Mouse (Mus musculus) MN1 (cell line): Measurements from ENCODE around the gene Zfp280b.
"Not testable (repeated sequence)": the region's sequence is repeated elsewhere in the genome, so short reads cannot be mapped to it uniquely, and the experiment has no call there.

Experiments used
- DNase-seq: peaks from one replicate; pipeline ENCODE4 v3.0.0-alpha.2; 2016; ENCODE audit warnings: low spot score

The Zfp280b gene

DNA sequence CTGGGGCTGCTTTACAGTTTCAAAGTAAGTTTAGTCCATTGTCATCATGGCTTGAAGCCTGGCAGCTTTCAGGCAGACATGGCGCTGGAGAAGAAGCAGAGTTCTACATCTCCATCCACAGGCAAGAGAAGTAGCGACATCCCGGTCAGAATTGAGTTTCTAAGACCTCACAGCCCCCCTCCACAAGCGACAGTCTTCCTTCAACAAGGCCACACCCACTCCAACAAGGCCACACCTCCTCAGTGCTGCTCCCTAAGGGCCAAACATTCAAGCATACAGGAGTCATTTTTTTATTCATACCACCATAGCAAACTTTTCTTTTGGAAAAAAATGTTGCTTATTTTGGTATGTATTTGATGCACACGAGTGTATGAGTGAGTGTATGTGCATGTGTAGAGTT is 2.0 kb upstream of the Zfp280b start:
- no peak for DNase-seq

GRCm38 (mm10) chr10:76031511-76032401 is 694 bp upstream of the Zfp280b start:
- no peak for DNase-seq

DNA sequence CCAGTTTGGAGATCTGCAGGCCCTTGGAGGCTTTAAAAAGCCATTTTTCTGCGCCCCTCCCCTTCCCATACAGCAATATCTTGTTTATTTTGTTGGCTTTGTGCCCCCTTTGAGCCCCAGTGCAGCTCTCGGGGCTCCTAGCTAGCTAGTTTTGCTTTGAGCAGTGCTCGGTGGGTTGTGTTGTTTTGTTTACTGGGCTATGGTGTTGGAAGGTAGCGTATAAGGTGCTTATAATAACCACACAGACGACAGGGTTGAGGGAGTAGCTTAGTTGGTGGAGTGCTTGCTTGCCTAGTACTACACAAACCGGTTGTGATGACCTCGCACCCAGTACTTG is 637 bp downstream of the Zfp280b start:
- DNase-seq = no peak

DNA sequence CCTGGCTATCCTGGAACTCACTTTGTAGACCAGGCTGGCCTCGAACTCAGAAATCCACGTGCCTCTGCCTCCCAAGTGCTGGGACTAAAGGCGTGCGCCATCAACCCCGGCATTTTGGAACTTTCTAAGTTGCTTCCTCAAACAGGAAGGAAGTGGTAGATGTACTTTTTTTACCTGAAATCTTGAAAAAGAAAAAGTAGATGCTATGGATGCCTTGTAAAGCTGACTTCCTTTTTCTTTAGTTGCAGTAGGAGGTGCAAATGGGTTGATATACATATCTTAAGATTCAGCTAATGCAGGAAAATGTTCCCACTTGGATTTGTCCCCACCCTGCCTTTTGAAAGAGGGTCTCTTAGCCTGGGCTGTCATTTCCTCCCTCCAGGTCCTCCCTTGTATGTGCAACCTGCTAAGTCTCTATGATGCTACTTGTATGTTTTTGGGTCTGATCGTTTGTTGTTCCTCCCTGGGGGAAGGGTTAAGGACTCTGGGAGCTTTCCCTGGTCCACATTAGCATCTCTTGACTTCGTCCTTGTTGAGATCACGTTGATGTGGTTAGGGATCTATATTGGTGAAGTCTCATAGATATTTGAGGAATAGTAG is 1.7 kb downstream of the Zfp280b start:
- no peak for DNase-seq

GRCm38 (mm10) chr10:76035277-76035676 is 2.8 kb downstream of the Zfp280b start:
- DNase-seq = no peak

DNA sequence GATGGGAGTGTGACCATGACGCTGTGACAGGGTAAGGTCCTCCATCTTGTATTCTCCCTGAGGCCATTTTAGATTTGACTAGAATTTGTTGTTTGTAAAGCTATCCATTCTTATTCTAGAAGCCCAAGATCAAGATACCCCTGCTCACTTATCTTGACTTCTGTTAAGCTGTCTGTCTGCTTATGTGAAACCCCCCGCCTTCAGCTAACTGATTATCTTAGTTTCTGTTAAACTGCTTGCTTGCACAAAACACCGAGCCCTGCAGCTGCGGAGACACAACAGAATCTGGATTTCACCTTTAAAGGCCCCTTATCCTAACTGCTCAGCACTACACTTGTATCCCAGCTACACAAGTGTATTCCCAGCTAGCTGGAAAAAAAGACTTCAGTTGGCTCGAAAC is 4.5 kb downstream of the Zfp280b start:
- DNase-seq = no peak

GRCm38 (mm10) chr10:76045343-76045742 is 12.9 kb downstream of the Zfp280b start:
- DNase-seq = no peak

GRCm38 (mm10) chr10:76046754-76047153 is 14.3 kb downstream of the Zfp280b start:
- DNase-seq = no peak

DNA sequence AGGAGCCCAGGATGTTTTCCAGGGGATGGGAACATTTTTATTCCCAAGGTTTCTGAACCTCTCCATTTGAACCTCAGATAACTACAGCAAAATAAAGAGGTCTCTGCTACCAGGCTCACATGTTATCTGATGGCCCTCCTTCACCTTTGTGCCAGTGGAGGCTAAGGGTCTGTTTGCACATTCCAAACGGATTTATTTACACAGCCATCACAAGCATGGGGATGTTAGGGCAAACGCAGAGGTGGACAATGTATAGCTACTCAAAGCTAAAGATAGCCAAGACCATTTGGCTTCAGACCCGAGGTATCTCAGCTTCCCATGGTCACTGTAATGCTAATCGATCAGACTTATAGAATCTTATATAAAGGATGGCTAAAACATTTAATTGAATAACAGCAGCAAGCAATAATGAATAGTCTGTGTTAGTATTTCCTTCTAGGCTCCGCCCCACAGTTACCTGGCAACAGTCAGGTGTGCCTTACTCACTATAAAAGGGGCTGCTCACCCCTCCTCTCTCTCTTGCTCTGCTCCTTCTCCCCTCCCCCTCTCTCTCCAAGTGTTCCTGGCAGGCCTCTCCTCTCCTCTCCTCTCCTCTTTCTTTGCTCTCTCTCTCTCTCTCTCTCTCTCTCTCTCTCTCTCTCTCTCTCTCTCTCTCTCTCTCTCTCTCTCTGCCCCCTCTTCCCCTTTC is 14.9 kb downstream of the Zfp280b start:
- no peak for DNase-seq

GRCm38 (mm10) chr10:76048967-76049366 is 16.5 kb downstream of the Zfp280b start:
- no peak for DNase-seq

DNA sequence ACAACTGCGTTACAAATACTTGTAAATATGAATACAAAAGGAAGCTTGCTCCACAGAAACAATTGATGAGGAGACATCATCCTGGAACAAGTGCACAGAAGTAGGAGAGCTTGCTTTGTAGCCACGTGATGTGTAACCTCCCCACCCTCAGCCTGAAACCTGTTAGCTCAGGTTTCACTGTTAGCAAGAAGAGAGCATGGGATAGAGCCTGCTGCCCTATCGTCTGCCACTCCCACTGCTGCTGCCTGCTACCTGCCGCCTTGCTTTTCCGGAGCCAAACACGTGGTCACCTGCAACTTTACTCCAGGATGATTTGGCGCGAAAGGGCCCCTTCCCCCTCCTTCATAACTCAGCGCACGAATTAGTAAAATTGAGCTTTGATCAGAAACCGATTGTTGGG is 19.4 kb downstream of the Zfp280b start:
- DNase-seq = no peak

DNA sequence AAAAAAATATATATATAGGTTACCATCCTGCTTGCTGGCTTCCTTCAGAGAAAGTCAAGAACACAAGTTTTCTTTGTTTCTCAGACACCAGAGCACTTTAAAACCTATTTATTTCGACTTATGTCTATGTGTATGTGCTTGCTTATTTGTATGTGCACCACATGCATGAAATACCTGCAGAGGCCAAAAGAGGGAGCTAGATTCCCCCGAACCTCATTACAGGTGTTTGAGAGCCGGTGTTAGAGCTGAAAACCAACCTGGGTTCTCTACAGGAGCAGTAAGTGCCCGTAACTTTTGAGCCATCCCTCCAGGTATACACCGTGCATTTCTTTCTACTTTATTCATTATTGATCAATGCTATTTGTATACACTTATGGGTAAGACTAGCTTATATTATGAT is 30.0 kb downstream of the Zfp280b start:
- DNase-seq = no peak

- no peak for DNase-seq
Measured at GRCm38 (mm10) chr10:76067674-76068613, 35.5 kb downstream of the Zfp280b start.

- peak; percentile 13 for DNase-seq
Measured at GRCm38 (mm10) chr10:76072080-76072479, 39.6 kb downstream of the Zfp280b start.

DNA sequence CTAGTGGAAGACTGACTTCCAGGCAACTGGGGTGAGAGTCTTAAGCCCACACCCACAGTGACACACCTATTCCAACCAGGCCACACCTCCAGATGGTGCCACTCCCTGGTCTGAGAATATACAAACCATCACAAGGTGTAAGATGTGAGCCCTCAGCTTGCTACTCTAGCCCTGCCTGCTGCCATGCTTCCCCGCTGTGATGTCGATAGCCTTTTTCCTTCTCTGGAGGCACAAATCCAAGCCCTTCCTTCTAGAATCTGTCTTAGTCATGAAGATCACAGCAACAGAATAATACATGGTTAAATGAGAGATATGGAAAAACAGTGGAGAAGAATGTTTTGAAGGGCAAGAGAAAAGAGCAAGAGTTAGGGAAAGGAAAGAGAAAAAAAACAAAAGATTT is 44.6 kb downstream of the Zfp280b start:
- DNase-seq = not testable (repeated sequence)
